In genomic region chr1:135698046-135698445, GRCm38 (mm10) we compare ENCODE assay signal across 11 mouse cellular contexts. TPM values are rescaled to one million over a fixed set of nuclear protein-coding genes. Genes with fewer than 3 reads are reported as not detected.
DNase-seq lines count a peak whose midpoint lies in the region; ATAC-seq lines count a peak whose summit lies in the region.
"Had no signal": no experiment of that assay in that cellular context is flagged by ENCODE, and none has a peak within 500 bp of the region (broad histone marks: within the 10 kb centered on the region; RNA-seq: fewer than 3 reads in every experiment).

No protein-coding gene starts in this region.

- peaks cover 24% of the 10 kb centered on the region for H3K4me1 ChIP-seq in heart, embryonic 10.5 days
- peaks cover 9% of the 10 kb centered on the region; the same call in 1 of the 2 replicates for H3K4me1 ChIP-seq in neural tube, embryonic 11.5 days (ENCODE audit: control insufficient read depth, insufficient read depth, low read length)
- H3K4me1 ChIP-seq in hindbrain, embryonic 12.5 days: peaks cover 17% of the 10 kb centered on the region
- H3K4me1 ChIP-seq in neural tube, embryonic 15.5 days: peaks cover 21% of the 10 kb centered on the region

- 29% methylated on average over 6 of the region's 6 CpGs for WGBS in heart, embryonic 10.5 days
- WGBS in neural tube, embryonic 11.5 days: 32% methylated on average over 6 of the region's 6 CpGs
- 28% methylated on average over 6 of the region's 6 CpGs for WGBS in hindbrain, embryonic 12.5 days
- 30% methylated on average over 6 of the region's 6 CpGs for WGBS in neural tube, embryonic 15.5 days

- H3K9me3 ChIP-seq in heart, embryonic 10.5 days: no peaks in the 10 kb centered on the region
- H3K9me3 ChIP-seq in neural tube, embryonic 11.5 days (ENCODE audit: control insufficient read depth, low read length): no peaks in the 10 kb centered on the region
- no peaks in the 10 kb centered on the region; the same call in 1 of the 2 replicates for H3K9me3 ChIP-seq in hindbrain, embryonic 12.5 days (replicated peaks)
- H3K9me3 ChIP-seq in neural tube, embryonic 15.5 days (replicated peaks): no peaks in the 10 kb centered on the region

- no peak overlapping the region for H3K4me2 ChIP-seq in neural tube, embryonic 11.5 days (ENCODE audit: low read depth)
- peak overlapping the region; percentile 55; the same call in 1 of the 2 replicates for H3K4me2 ChIP-seq in hindbrain, embryonic 12.5 days (replicated peaks)
- peak overlapping the region; percentile 73; the same call in 1 of the 2 replicates for H3K4me2 ChIP-seq in neural tube, embryonic 15.5 days

- peak overlapping the region; percentile 59; the same call in 1 of the 2 replicates for H3K27ac ChIP-seq in heart, embryonic 10.5 days
- no peak overlapping the region for H3K27ac ChIP-seq in neural tube, embryonic 11.5 days (ENCODE audit: low read depth, low read length)
- no peak overlapping the region for H3K27ac ChIP-seq in hindbrain, embryonic 12.5 days
- peak overlapping the region; percentile 46; the same call in 1 of the 2 replicates for H3K27ac ChIP-seq in neural tube, embryonic 15.5 days (replicated peaks)

- no peak overlapping the region for H3K9ac ChIP-seq in neural tube, embryonic 11.5 days (ENCODE audit: low read length)
- no peak overlapping the region for H3K9ac ChIP-seq in hindbrain, embryonic 12.5 days
- no peak overlapping the region for H3K9ac ChIP-seq in neural tube, embryonic 15.5 days (replicated peaks)

- ATAC-seq in neural tube, embryonic 11.5 days (ENCODE audit: insufficient read depth, low FRiP score, low TSS enrichment): no peak
- ATAC-seq in hindbrain, embryonic 12.5 days (ENCODE audit: low FRiP score): no peak
- ATAC-seq in neural tube, embryonic 15.5 days (ENCODE audit: low FRiP score): no peak
- ATAC-seq: CD4-positive, CD25-positive, alpha-beta regulatory T cell, adult 4 months had no signal

- H3K27me3 ChIP-seq in heart, embryonic 10.5 days (ENCODE audit: insufficient read depth, poor library complexity, severe bottlenecking): 0 out of 2 replicates have a peak, but pooled peaks cover 7% of the 10 kb centered on the region
- peaks cover 6% of the 10 kb centered on the region; the same call in 1 of the 2 replicates for H3K27me3 ChIP-seq in neural tube, embryonic 11.5 days (ENCODE audit: control insufficient read depth, insufficient read depth, low read length)
- H3K27me3 ChIP-seq in hindbrain, embryonic 12.5 days: peaks cover 30% of the 10 kb centered on the region
- H3K27me3 ChIP-seq in neural tube, embryonic 15.5 days (replicated peaks): peaks cover 17% of the 10 kb centered on the region; the same call in 1 of the 2 replicates

- no peak for DNase-seq in heart, embryonic 10.5 days (ENCODE audit: low spot score)
- no peak for DNase-seq in heart, adult 9 months (ENCODE audit: low spot score in 2 of 2)
- DNase-seq in neural tube, embryonic 11.5 days (ENCODE audit: low spot score): peak; percentile 28
- DNase-seq in neural tube, embryonic 10.5 days (ENCODE audit: extremely low spot score, low spot score): no peak
- no peak for DNase-seq in adrenal gland, adult 8-10 months
- no peak for DNase-seq in ovary, postnatal 10 days (ENCODE audit: low spot score)
- DNase-seq: kidney, adult 11 months; thymus, postnatal 14 days had no signal

- H3K36me3 ChIP-seq in heart, embryonic 10.5 days: no peaks in the 10 kb centered on the region
- H3K36me3 ChIP-seq in neural tube, embryonic 11.5 days (ENCODE audit: control insufficient read depth, insufficient read depth, low read length): no peaks in the 10 kb centered on the region
- no peaks in the 10 kb centered on the region for H3K36me3 ChIP-seq in hindbrain, embryonic 12.5 days
- H3K36me3 ChIP-seq in neural tube, embryonic 15.5 days: no peaks in the 10 kb centered on the region

- no peak overlapping the region for H3K4me3 ChIP-seq in heart, embryonic 10.5 days
- no peak overlapping the region for H3K4me3 ChIP-seq in neural tube, embryonic 11.5 days (ENCODE audit: low read depth, low read length)
- no peak overlapping the region for H3K4me3 ChIP-seq in hindbrain, embryonic 12.5 days
- H3K4me3 ChIP-seq in neural tube, embryonic 15.5 days (replicated peaks): no peak overlapping the region

RNA-seq across cellular contexts. Expression of gene Csrp1, which starts 21.8 kb away (rescaled TPM):
- polyA plus RNA-seq in heart, embryonic 10.5 days (2016; fragmentation: Nextera tagmentation; extraction: Ambion mirVana): 202 and 238 TPM in 2 replicates
- polyA plus RNA-seq in neural tube, embryonic 11.5 days (2014; fragmentation: Nextera tagmentation; extraction: Ambion mirVana): 47.5 and 51.1 TPM in 2 replicates
- 47.7 and 54.1 TPM in 2 replicates for polyA plus RNA-seq in hindbrain, embryonic 12.5 days (2016; fragmentation: Nextera tagmentation; extraction: Ambion mirVana)
- 18.8 and 48.9 TPM in 2 replicates for polyA plus RNA-seq in neural tube, embryonic 15.5 days (2015; fragmentation: Nextera tagmentation; extraction: Ambion mirVana)
- 100 to 1,000 TPM in 1 of 4 experiments, 10 to 100 TPM in 3; 92.3 to 122 (median 99.0) TPM for total RNA-seq in adrenal gland, adult 8-10 months (2022)

Comparison
In these comparisons a context has a peak if more than half of its experiments do, and no peak if none do; other contexts are left out.
1. H3K27ac ChIP-seq: peak in heart, embryonic 10.5 days (single experiment) and neural tube, embryonic 15.5 days (single experiment); none in neural tube, embryonic 11.5 days (single experiment) and hindbrain, embryonic 12.5 days (single experiment).